Mouse (Mus musculus) splenic B cell, adult 2 months (primary cell): ENCODE data around the gene Arl16.

ENCODE experiments used
- DNase-seq: peaks from one replicate; pipeline ENCODE4 v3.0.0-alpha.2; 2011; ENCODE audit warnings: low read depth, low spot score
- H3K27me3 ChIP-seq: 2 replicates; pipeline ENCODE4 v1.6.1; 2012; ENCODE audit warnings: mild to moderate bottlenecking, low read length, moderate library complexity, mixed read lengths; ENCODE audit not compliant: control insufficient read depth, poor library complexity, insufficient read depth, severe bottlenecking
- H3K36me3 ChIP-seq: 2 replicates; pipeline ENCODE4 v1.6.1; 2012; ENCODE audit warnings: mild to moderate bottlenecking, low read length, moderate library complexity, mixed read lengths; ENCODE audit not compliant: control insufficient read depth, poor library complexity, insufficient read depth, severe bottlenecking

Gene Arl16

GRCm38 (mm10) chr11:120499894-120500293, 32.5 kb upstream of the Arl16 start:
- no peaks in the 10 kb centered on the region for H3K27me3 ChIP-seq
- peaks cover under 1% of the 10 kb centered on the region; the same call in 1 of the 2 replicates for H3K36me3 ChIP-seq
- no peak for DNase-seq

GRCm38 (mm10) chr11:120498891-120499290, 31.5 kb upstream of the Arl16 start:
- no peak for DNase-seq
- Histone ChIP-seq H3K27me3 (no peaks in the 10 kb centered on the region), H3K36me3 (peaks cover 1% of the 10 kb centered on the region; the same call in 1 of the 2 replicates)

DNA sequence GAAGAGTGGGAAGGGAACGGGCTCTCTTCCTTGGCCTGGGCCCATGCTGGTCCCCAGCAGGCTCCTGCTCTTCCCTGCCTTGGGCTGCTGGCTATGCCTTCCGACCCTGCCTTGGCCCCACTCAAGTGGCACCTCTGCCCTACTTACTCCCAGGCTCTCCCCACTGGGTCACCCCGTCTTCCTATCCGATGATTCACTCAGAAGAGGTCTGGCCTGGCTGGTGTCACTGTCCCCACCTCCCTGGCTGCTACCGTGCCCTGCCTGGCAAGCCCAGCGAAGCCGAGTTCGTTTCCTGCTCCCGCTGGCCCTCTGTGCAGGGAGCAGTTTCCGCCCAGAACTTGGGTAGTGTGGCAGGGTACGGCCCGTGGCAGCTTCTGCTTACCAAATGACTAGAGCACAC, 30.8 kb upstream of the Arl16 start:
- DNase-seq, result no peak
- Histone ChIP-seq H3K36me3 (peaks cover 1% of the 10 kb centered on the region; the same call in 1 of the 2 replicates), H3K27me3 (no peaks in the 10 kb centered on the region)

- DNase-seq, result no peak
- no peaks in the 10 kb centered on the region for H3K27me3 ChIP-seq
- H3K36me3 ChIP-seq, result peaks cover 1% of the 10 kb centered on the region; the same call in 1 of the 2 replicates
Measured at GRCm38 (mm10) chr11:120497436-120497835, 30.0 kb upstream of the Arl16 start.

DNA sequence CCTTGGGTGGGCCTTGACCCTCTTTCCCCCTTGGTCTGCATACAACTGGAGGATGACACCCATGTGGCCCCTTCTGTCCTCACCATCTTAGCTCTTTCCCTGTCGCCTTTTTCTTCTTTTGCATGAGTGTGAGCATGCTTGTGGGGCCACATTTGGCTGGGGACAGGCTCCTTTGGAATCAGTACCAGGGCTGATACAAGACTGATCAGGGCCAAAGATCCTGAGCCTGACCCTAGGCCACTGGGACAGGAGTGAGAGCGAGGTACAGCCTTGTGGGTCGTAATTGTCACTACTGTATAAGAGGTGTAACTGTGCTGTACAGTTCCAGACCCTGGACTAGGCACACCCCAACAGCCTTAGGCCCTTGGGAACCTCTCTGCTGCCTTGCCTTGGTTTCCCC, 26.5 kb upstream of the Arl16 start:
- no peak for DNase-seq
- H3K27me3 ChIP-seq, result no peaks in the 10 kb centered on the region
- H3K36me3 ChIP-seq, result peaks cover 1% of the 10 kb centered on the region

GRCm38 (mm10) chr11:120493351-120493750, 25.9 kb upstream of the Arl16 start:
- Histone ChIP-seq H3K36me3 (peaks cover 3% of the 10 kb centered on the region), H3K27me3 (no peaks in the 10 kb centered on the region)
- DNase-seq, result no peak

DNA sequence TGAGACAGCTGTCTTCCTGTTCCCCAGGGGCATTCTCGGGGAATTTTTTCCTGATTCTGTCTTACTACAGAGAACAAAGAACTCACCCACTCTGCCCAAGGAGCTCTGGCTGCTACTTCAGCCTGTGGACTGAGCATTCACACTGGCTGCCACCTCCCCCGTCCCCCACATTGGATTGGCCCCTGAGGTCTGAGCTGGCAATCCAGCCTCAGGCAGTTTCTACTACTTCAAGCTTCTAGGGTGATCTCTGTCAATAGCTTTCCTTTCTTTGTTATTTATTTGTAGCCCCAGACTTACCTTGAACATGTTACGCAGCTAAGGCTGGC, 25.4 kb upstream of the Arl16 start:
- Histone ChIP-seq H3K27me3 (no peaks in the 10 kb centered on the region), H3K36me3 (peaks cover 5% of the 10 kb centered on the region)
- DNase-seq, result no peak

DNA sequence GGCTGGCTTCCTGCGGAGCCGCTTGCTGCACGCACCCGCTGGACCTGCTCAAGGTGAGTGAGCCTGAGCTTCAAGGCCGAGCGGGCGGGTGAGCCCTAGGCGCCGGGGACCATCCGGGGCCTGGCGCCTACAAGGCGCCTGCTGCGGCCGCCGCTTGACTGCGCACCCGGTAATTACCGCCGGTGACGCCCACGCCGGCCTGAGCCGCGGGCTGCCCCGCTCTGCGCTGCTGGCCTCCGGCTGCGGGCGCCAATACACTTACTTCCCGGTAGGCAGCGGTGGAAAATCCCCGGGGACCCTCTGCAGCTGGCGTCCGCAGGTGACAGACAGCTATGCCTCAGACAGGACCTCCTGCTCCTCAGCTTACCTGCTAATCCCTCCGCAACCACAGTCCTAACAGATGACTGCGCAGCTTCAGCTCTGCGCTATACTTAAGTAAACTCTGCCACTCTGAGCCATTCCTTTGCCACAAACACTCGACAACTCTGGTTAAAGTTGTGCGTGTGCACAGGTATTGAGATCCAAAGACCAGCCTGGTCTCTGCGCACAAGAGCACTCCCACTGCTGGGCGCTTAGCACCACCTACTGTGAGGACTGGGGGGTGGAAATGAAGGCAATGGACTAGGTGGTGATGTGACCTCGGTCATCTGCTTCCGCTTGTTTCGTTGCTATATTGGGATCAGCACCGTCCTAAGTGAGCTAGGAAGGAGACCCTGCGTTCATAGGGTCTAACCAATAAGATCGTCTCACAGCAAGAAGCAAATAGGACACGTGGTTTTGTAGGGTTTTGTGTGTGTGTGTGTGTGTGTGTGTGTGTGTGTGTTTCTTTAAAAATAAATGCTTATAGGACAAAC, 24.8 kb upstream of the Arl16 start:
- Histone ChIP-seq H3K36me3 (peaks cover 5% of the 10 kb centered on the region), H3K27me3 (no peaks in the 10 kb centered on the region)
- peak; percentile 62 for DNase-seq

- peaks cover 5% of the 10 kb centered on the region for H3K36me3 ChIP-seq
- peak; percentile 81 for DNase-seq
- no peaks in the 10 kb centered on the region for H3K27me3 ChIP-seq
Measured at GRCm38 (mm10) chr11:120491317-120492023, 24.1 kb upstream of the Arl16 start, which contains the start of gene Slc25a10. TSS of gene Slc25a10 (plus strand) at chr11:120491840.

- Histone ChIP-seq H3K27me3 (no peaks in the 10 kb centered on the region), H3K36me3 (peaks cover 5% of the 10 kb centered on the region)
- DNase-seq, result no peak
Measured at GRCm38 (mm10) chr11:120490291-120491046, 23.1 kb upstream of the Arl16 start.

DNA sequence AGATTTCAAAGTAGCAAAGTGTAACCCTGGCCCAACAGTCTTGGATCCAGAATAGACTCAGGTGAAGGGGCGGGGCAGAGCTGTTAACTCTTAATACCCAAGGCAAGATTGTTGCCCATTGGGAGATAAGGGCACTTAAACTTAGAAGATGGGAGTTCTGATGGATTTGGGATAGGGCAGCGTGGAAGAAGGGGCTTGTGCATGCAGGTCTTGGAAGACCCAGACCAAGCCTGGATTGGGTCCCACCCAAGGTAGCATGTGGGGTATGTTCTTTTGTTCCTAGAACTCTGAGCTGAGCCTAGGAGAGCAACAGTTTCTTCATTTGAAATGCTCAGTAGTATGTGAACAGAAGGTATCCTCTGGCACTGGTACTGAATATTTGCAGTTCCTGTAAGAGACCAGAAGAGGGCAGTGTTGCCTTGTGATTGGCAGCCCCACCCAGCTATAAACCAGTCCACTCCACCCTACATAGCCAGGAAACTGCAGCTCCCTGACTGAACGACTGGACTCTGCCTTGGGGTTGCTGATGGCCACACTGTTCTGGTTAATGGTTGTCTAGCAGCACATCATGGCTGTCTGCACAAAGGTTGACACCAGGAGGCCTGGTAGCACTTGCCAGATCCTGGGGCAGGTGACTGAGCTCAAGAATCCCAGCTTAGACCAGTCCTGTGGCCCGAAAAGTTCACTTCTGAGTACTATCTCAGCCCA, 21.8 kb upstream of the Arl16 start:
- peaks cover 4% of the 10 kb centered on the region for H3K36me3 ChIP-seq
- no peaks in the 10 kb centered on the region for H3K27me3 ChIP-seq
- DNase-seq, result peak; percentile 89

GRCm38 (mm10) chr11:120488516-120488915, 21.1 kb upstream of the Arl16 start:
- DNase-seq, result no peak
- Histone ChIP-seq H3K36me3 (peaks cover 4% of the 10 kb centered on the region), H3K27me3 (no peaks in the 10 kb centered on the region)

DNA sequence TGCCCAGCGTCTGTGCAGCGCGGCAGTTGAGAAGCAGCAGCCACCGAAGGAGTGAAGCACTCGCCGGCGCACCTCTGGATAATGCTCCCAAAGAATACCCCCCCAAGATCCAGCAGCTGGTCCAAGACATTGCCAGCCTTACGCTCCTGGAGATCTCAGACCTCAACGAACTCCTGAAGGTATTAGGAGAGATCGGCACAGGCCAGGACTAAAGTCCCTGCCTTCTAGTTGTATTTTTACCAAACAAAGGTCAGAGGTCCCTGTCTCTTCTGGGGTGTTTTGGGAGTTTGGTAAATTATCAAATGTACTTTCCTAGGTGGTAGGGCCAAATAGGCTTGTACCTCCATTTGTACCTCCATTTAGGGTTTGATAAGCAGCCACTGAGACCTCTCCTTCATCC, 17.8 kb upstream of the Arl16 start:
- Histone ChIP-seq H3K27me3 (no peaks in the 10 kb centered on the region), H3K36me3 (peaks cover 9% of the 10 kb centered on the region)
- DNase-seq, result no peak

DNA sequence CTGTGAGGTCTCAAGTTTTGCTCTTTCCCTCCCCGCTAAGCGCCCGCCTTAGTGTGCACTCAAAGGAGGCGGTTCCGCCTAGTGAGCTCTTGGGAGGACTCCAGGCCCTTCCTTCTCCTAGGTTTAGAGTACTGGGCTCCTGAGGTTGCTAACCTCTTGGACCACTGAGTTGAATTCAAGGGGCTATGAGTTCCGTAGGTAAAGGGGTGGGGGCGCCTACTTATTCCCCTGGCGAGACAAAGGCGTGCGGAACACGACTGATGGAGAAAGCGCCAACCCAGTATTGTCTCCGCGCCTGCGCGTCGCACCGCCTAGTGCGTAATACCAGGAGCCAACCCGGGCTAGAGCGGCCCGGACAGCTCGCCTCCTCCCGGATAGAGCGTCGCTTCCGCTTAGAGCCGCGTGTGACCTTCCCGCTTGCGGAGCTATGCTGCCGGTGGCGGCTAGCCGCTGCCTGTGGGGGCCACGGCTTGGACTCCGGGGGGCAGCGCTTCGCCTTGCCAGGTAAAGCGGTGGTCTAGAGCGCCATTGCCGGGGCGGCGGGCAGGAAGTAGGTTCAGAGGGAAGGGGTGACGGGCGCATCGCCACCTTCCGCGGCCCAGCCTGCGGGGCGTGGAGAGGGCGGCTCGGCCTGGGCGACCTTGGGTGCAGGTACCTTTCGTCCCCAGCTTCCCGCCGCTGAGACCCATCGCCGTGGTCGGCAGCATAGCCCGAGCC, 17.0 kb upstream of the Arl16 start, which contains the start of gene Mrpl12:
Gene Mrpl12, plus strand, starts transcription at position 349 of the 717 bp plus-strand sequence.
- DNase-seq, result peak; percentile 96
- Histone ChIP-seq H3K27me3 (no peaks in the 10 kb centered on the region), H3K36me3 (peaks cover 9% of the 10 kb centered on the region)
